Mouse (Mus musculus): ENCODE measurements around the gene Xrcc3.

GRCm38 (mm10) chr12:111762620-111763280 is 50.9 kb downstream of the Xrcc3 start:
- TF ChIP-seq GATA1 (IDR thresholded peaks at IDR 0.05; ENCODE audit: borderline replicate concordance, low read length) (no peak), FLI1 (IDR thresholded peaks at IDR 0.05; ENCODE audit: low read length) (no peak)

Data from megakaryocyte, embryonic 14.5 days (primary cell).